Mouse (Mus musculus) liver, embryonic 14.5 days (tissue): ENCODE measurements around the gene Thap4. TPM values are rescaled to one million over a fixed set of nuclear protein-coding genes. Genes with fewer than 3 reads are reported as not detected.

Source experiments
- ATAC-seq: fragments of 200-750 bp; cut with Nextera tagmentation; 2 replicates; pipeline ENCODE4 v1.8.0; 2017; ENCODE audit warnings: moderate number of reproducible peaks, mild to moderate bottlenecking, moderate library complexity; ENCODE audit not compliant: insufficient read depth
- DNase-seq, 3 experiments: peaks; one replicate each; pipeline ENCODE4 v3.0.0-alpha.2; 2012 to 2013; ENCODE audit warnings: low read depth in 3 of 3, low spot score in 3 of 3
- H3K27ac ChIP-seq: fragments of 300-500 bp; sonication (generic); 2 replicates; pipeline ENCODE4 v1.5.1; 2014; ENCODE audit warnings: moderate library complexity, mild to moderate bottlenecking, control low read depth, inconsistent platforms
- H3K27me3 ChIP-seq: fragments of 300-500 bp; sonication (generic); 2 replicates; pipeline ENCODE4 v1.6.1; 2014; ENCODE audit warnings: mild to moderate bottlenecking, low read length, moderate library complexity; ENCODE audit not compliant: control insufficient read depth, insufficient read depth
- H3K36me3 ChIP-seq: fragments of 300-500 bp; sonication (generic); replicated peaks from 2 replicates; pipeline ENCODE4 v1.6.1; 2014; ENCODE audit warnings: low read depth; ENCODE audit not compliant: control insufficient read depth, insufficient read depth
- H3K4me1 ChIP-seq, 2 experiments: fragments of 200-500 bp in 1 of 2; fragments of 300-500 bp in 1 of 2; sonication (generic) in 1 of 2; replicated peaks; 2 replicates each; pipeline ENCODE4 v1.6.1; 2012 to 2014; ENCODE audit warnings: antibody characterized with exemption in 1 of 2, inconsistent platforms in 1 of 2, low read length in 1 of 2; ENCODE audit not compliant: control insufficient read depth in 2 of 2, insufficient read depth in 2 of 2
- H3K4me2 ChIP-seq: fragments of 300-500 bp; sonication (generic); 2 replicates; pipeline ENCODE4 v1.6.1; 2014; ENCODE audit warnings: low read depth, mild to moderate bottlenecking, control low read depth, moderate library complexity
- H3K4me3 ChIP-seq, 2 experiments: fragments of 200-500 bp in 1 of 2; fragments of 300-500 bp in 1 of 2; sonication (generic) in 1 of 2; 2 replicates each; pipeline ENCODE4 v1.5.1; 2012 to 2014; ENCODE audit warnings: low read depth in 2 of 2, low read length in 2 of 2, mild to moderate bottlenecking in 2 of 2, control low read depth in 1 of 2, inconsistent platforms in 1 of 2, moderate library complexity in 1 of 2; ENCODE audit not compliant: insufficient read depth in 1 of 2
- H3K9ac ChIP-seq: fragments of 300-500 bp; sonication (generic); replicated peaks from 2 replicates; pipeline ENCODE4 v1.6.1; 2014; ENCODE audit warnings: mild to moderate bottlenecking, control low read depth, moderate library complexity
- H3K9me3 ChIP-seq: fragments of 300-500 bp; sonication (generic); 2 replicates; pipeline ENCODE4 v1.6.1; 2016; ENCODE audit warnings: low read length, mixed read lengths; ENCODE audit not compliant: control insufficient read depth
- CTCF ChIP-seq: IDR thresholded peaks from 2 replicates; pipeline ENCODE4 v1.5.1; 2016; ENCODE audit warnings: antibody characterized with exemption, low read depth, control low read depth
- EP300 ChIP-seq: IDR thresholded peaks from 2 replicates; pipeline ENCODE4 v1.6.1; 2016; ENCODE audit warnings: antibody characterized with exemption, low read depth
- WGBS: fragments of 180-500 bp; shearing (Covaris S2); extraction: QIAGEN DNeasy Blood & Tissue Kit; methylation state at CpG from one replicate; pipeline ENCODE4 v1.1.7; 2014; ENCODE audit not compliant: insufficient replicate concordance; 5-methylcytosine and 5-hydroxymethylcytosine counted together
- polyA plus RNA-seq, 2 experiments: library from polyadenylated mRNA; depleted of rRNA in 1 of 2; stranded (reverse) in 1 of 2; unstranded in 1 of 2; fragments of >200 nt; fragmentation: Nextera tagmentation in 1 of 2; extraction: Ambion mirVana in 1 of 2; gene quantifications; 2 replicates each; pipeline versions ENCODE4 v1.2.1 to v1.2.3; 2012 to 2014

Gene Thap4
- polyA plus RNA-seq, 2 experiments = 10.5 to 11.7 TPM

DNA sequence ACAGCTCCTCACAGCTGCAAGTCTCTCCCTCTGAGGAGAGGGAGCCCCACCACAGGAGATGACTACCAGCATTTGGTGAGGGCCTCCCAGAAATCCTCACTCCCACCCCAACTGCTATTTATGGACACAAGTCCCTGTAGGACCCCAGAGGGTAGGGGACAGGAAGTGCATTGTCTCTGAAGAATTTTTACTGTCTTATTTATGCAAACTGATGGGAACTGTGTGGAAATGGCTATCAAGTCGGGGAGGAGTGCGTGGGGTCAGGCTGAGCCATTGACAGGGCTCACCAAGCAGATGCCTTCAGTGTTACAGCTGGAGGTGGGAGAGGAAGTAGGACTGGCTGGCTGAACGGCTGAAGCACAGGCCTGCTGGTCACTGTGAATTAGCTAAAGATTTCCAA lies 57.3 kb downstream of the Thap4 start:
- Histone ChIP-seq H3K4me3 (no peak overlapping the region), H3K36me3 (no peaks in the 10 kb centered on the region), H3K27ac (no peak overlapping the region), H3K4me2 (no peak overlapping the region), H3K9ac (no peak overlapping the region), H3K27me3 (no peaks in the 10 kb centered on the region), H3K9me3 (no peaks in the 10 kb centered on the region), H3K4me1 (no peaks in the 10 kb centered on the region)
- ATAC-seq = no peak
- TF ChIP-seq CTCF = no peak
- no peak for TF ChIP-seq EP300
- DNase-seq = no peak
- WGBS = 25% methylated on average over 3 of the region's 3 CpGs

GRCm38 (mm10) chr1:93694966-93695365 lies 59.7 kb downstream of the Thap4 start:
- WGBS = 39% methylated on average over 6 of the region's 6 CpGs
- no peaks in the 10 kb centered on the region for H3K36me3 ChIP-seq
- no peaks in the 10 kb centered on the region for H3K4me1 ChIP-seq
- no peak overlapping the region for H3K27ac ChIP-seq
- no peak overlapping the region for H3K4me3 ChIP-seq
- no peaks in the 10 kb centered on the region for H3K27me3 ChIP-seq
- H3K9me3 ChIP-seq = no peaks in the 10 kb centered on the region
- ATAC-seq (no peak), DNase-seq (no peak)
- no peak overlapping the region for H3K9ac ChIP-seq
- TF ChIP-seq CTCF = no peak
- no peak for TF ChIP-seq EP300
- no peak overlapping the region for H3K4me2 ChIP-seq

DNA sequence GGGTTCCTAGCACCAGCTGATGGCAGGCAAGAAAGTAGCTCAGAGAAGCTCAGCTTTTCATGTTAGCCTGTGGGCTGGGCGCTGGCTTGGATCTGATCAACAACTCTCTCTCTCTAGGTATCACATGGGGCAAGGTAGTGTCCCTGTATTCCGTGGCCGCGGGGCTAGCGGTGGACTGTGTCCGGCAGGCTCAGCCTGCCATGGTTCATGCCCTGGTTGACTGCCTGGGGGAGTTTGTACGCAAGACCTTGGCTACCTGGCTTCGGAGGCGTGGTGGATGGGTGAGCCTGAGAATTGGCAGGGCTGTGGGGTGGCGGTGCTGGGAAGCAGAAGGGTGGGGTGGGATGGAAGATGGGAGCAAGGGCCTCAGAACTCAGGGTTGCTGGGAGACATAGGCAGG lies 60.7 kb downstream of the Thap4 start:
- no peak overlapping the region for H3K4me2 ChIP-seq
- no peak for TF ChIP-seq EP300
- no peak for TF ChIP-seq CTCF
- H3K9me3 ChIP-seq = no peaks in the 10 kb centered on the region
- ATAC-seq (no peak), DNase-seq (no peak)
- no peaks in the 10 kb centered on the region for H3K36me3 ChIP-seq
- no peaks in the 10 kb centered on the region for H3K4me1 ChIP-seq
- no peak overlapping the region for H3K9ac ChIP-seq
- H3K4me3 ChIP-seq = no peak overlapping the region
- H3K27me3 ChIP-seq = no peaks in the 10 kb centered on the region
- H3K27ac ChIP-seq = no peak overlapping the region
- WGBS = 74% methylated on average over 10 of the region's 10 CpGs

GRCm38 (mm10) chr1:93693502-93693901 lies 61.2 kb downstream of the Thap4 start:
- H3K9me3 ChIP-seq = no peaks in the 10 kb centered on the region
- TF ChIP-seq EP300 (no peak), CTCF (no peak)
- no peaks in the 10 kb centered on the region for H3K4me1 ChIP-seq
- H3K27ac ChIP-seq = no peak overlapping the region
- no peak for DNase-seq
- H3K27me3 ChIP-seq = no peaks in the 10 kb centered on the region
- no peak overlapping the region for H3K4me3 ChIP-seq
- ATAC-seq = no peak
- H3K36me3 ChIP-seq = no peaks in the 10 kb centered on the region
- 62% methylated on average over 3 of the region's 3 CpGs for WGBS
- H3K4me2 ChIP-seq = no peak overlapping the region
- H3K9ac ChIP-seq = no peak overlapping the region

DNA sequence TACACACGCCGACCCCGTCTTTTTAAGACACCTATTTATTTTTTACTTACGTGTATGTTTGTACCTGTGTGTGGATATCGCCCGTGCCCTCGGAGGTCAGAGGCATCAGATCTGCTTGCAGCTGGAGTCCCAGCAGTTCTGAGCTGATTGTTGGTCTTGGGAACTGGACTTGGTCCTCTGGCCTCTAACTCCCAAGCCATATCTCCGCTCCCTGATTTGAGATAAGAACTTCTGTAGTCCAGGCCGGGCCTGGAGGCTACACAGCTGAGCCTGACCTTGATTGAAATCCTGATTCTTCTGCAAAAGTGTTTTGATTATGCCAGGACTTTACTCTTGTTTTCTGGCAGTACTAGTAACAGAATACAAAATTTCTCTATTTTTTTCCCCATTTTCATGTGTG lies 61.9 kb downstream of the Thap4 start:
- ATAC-seq (no peak), DNase-seq (no peak)
- no peak overlapping the region for H3K4me3 ChIP-seq
- H3K27ac ChIP-seq = no peak overlapping the region
- TF ChIP-seq CTCF = no peak
- TF ChIP-seq EP300 = no peak
- WGBS = 66% methylated on average over 9 of the region's 9 CpGs
- H3K4me1 ChIP-seq = no peaks in the 10 kb centered on the region
- H3K27me3 ChIP-seq = no peaks in the 10 kb centered on the region; the same call in 1 of the 2 replicates
- no peak overlapping the region for H3K4me2 ChIP-seq
- H3K9ac ChIP-seq = no peak overlapping the region
- no peaks in the 10 kb centered on the region for H3K36me3 ChIP-seq
- H3K9me3 ChIP-seq = no peaks in the 10 kb centered on the region
